Mouse (Mus musculus) kidney, embryonic 15.5 days (tissue): ENCODE results near the gene Slc5a11. TPM values are rescaled to one million over a fixed set of nuclear protein-coding genes. Genes with fewer than 3 reads are reported as not detected.

Experiments used
- ATAC-seq: fragments of 200-750 bp; cut with Nextera tagmentation; replicated peaks from 2 replicates; pipeline ENCODE4 v1.8.0; 2017; ENCODE audit warnings: moderate TSS enrichment; ENCODE audit not compliant: low FRiP score
- H3K27ac ChIP-seq: fragments of 300-500 bp; sonication (generic); 2 replicates; pipeline ENCODE4 v1.5.1; 2015; ENCODE audit warnings: mild to moderate bottlenecking, inconsistent platforms
- H3K27me3 ChIP-seq: fragments of 300-500 bp; sonication (generic); 2 replicates; pipeline ENCODE4 v1.6.1; 2015; ENCODE audit warnings: inconsistent platforms
- H3K36me3 ChIP-seq: fragments of 300-500 bp; sonication (generic); 2 replicates; pipeline ENCODE4 v1.6.1; 2015; ENCODE audit warnings: inconsistent platforms
- H3K4me1 ChIP-seq: fragments of 300-500 bp; sonication (generic); 2 replicates; pipeline ENCODE4 v1.6.1; 2015; ENCODE audit warnings: inconsistent platforms
- H3K4me2 ChIP-seq: fragments of 300-500 bp; sonication (generic); 2 replicates; pipeline ENCODE4 v1.6.1; 2015; ENCODE audit warnings: moderate library complexity, mild to moderate bottlenecking, inconsistent platforms
- H3K4me3 ChIP-seq: fragments of 300-500 bp; sonication (generic); replicated peaks from 2 replicates; pipeline ENCODE4 v1.5.1; 2015; ENCODE audit warnings: mild to moderate bottlenecking, inconsistent platforms
- H3K9ac ChIP-seq: fragments of 300-500 bp; sonication (generic); 2 replicates; pipeline ENCODE4 v1.6.1; 2015; ENCODE audit warnings: mild to moderate bottlenecking, inconsistent platforms
- H3K9me3 ChIP-seq: fragments of 300-500 bp; sonication (generic); replicated peaks from 2 replicates; pipeline ENCODE4 v1.6.1; 2016; ENCODE audit warnings: inconsistent platforms
- WGBS: fragments of 180-500 bp; shearing (Covaris S2); methylation state at CpG from one replicate; pipeline ENCODE4 v1.1.7; 2015; ENCODE audit warnings: mixed read lengths; 5-methylcytosine and 5-hydroxymethylcytosine counted together
- polyA plus RNA-seq: library from polyadenylated mRNA; unstranded; fragments of >200 nt; fragmentation: Nextera tagmentation; extraction: Ambion mirVana; gene quantifications from 2 replicates; pipeline ENCODE4 v1.2.1, GENCODE M21; 2015

Slc5a11 gene
- polyA plus RNA-seq, result 2.5 and 3.1 TPM in 2 replicates

GRCm38 (mm10) chr7:123214365-123215075, at the start of gene Slc5a11:
Gene Slc5a11, plus strand, starts transcription at chr7:123214780.
- Histone ChIP-seq H3K4me2 (0 out of 2 replicates have a peak within 1 kb of the TSS, but pooled peaks have one; percentile 6), H3K27me3 (no peaks in the 10 kb centered on the region), H3K4me1 (peaks cover 16% of the 10 kb centered on the region), H3K36me3 (no peaks in the 10 kb centered on the region), H3K9me3 (no peaks in the 10 kb centered on the region), H3K27ac (peak within 1 kb of the TSS; percentile 66), H3K9ac (0 out of 2 replicates have a peak within 1 kb of the TSS, but pooled peaks have one; percentile 5), H3K4me3 (no peak within 1 kb of the TSS)
- 32% methylated on average over 8 of the region's 8 CpGs for WGBS
- peak; percentile 80 for ATAC-seq

- H3K9me3 ChIP-seq, result no peaks in the 10 kb centered on the region
- H3K4me2 ChIP-seq, result no peak overlapping the region
- ATAC-seq, result no peak
- 87% methylated on average over 2 of the region's 2 CpGs for WGBS
- H3K36me3 ChIP-seq, result peaks cover 99% of the 10 kb centered on the region
- H3K4me3 ChIP-seq, result no peak overlapping the region
- no peak overlapping the region for H3K27ac ChIP-seq
- H3K9ac ChIP-seq, result no peak overlapping the region
- no peaks in the 10 kb centered on the region for H3K4me1 ChIP-seq
- H3K27me3 ChIP-seq, result no peaks in the 10 kb centered on the region
Measured at GRCm38 (mm10) chr7:123167436-123167835, 47.1 kb upstream of the Slc5a11 start.

GRCm38 (mm10) chr7:123169618-123170017, 45.0 kb upstream of the Slc5a11 start:
- no peak for ATAC-seq
- H3K9ac ChIP-seq, result no peak overlapping the region
- no peaks in the 10 kb centered on the region for H3K4me1 ChIP-seq
- H3K4me2 ChIP-seq, result no peak overlapping the region
- H3K9me3 ChIP-seq, result no peaks in the 10 kb centered on the region
- no peak overlapping the region for H3K4me3 ChIP-seq
- peaks cover 97% of the 10 kb centered on the region for H3K36me3 ChIP-seq
- H3K27me3 ChIP-seq, result no peaks in the 10 kb centered on the region
- no peak overlapping the region for H3K27ac ChIP-seq
- WGBS, result 92% methylated on average over 2 of the region's 2 CpGs

DNA sequence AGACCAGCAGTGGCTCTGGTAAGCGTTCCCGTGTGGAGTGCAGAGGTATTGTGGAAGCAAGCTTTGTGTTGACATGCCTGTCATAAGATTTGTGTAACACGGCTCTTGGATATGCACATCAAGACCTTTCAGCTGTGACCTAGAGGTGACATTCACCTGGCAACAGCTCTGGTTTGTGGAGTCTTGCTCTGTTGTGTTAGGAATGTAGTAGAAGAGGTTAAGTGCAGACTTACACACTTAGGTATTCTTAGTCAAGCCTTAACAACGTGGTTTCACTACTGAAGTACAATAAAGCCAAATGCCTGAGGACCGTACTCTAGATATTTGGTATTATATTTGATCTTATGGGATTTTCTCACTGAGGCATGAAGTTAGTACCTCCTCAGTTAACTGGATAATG, 42.5 kb upstream of the Slc5a11 start:
- ATAC-seq, result no peak
- no peak overlapping the region for H3K4me3 ChIP-seq
- H3K36me3 ChIP-seq, result peaks cover 98% of the 10 kb centered on the region
- WGBS, result 88% methylated on average over 5 of the region's 5 CpGs
- no peak overlapping the region for H3K4me2 ChIP-seq
- no peak overlapping the region for H3K27ac ChIP-seq
- no peaks in the 10 kb centered on the region for H3K4me1 ChIP-seq
- H3K27me3 ChIP-seq, result no peaks in the 10 kb centered on the region
- H3K9me3 ChIP-seq, result no peaks in the 10 kb centered on the region
- no peak overlapping the region for H3K9ac ChIP-seq

DNA sequence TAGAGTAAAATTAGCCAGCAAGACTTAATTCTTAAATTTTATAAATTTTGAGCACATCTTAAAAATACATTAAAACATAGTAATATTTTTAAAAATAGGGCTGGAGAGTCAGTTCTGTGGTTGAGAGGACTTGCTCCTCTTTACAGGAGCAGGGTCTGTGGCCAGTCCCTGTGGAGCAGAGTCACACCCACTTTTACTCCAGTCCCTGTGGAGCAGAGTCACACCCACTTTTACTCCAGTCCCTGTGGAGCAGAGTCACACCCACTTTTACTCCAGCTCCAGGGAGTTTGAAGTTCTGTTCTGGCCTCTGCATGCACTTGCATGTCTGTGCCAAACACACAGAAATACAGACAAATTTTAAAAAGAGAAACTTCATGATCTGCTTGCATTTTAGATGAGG, 37.4 kb upstream of the Slc5a11 start:
- H3K27me3 ChIP-seq, result no peaks in the 10 kb centered on the region
- H3K4me1 ChIP-seq, result peaks cover 4% of the 10 kb centered on the region; the same call in 1 of the 2 replicates
- H3K4me2 ChIP-seq, result no peak overlapping the region
- ATAC-seq, result no peak
- no peak overlapping the region for H3K27ac ChIP-seq
- peaks cover 97% of the 10 kb centered on the region for H3K36me3 ChIP-seq
- H3K4me3 ChIP-seq, result no peak overlapping the region
- H3K9ac ChIP-seq, result no peak overlapping the region
- H3K9me3 ChIP-seq, result no peaks in the 10 kb centered on the region

DNA sequence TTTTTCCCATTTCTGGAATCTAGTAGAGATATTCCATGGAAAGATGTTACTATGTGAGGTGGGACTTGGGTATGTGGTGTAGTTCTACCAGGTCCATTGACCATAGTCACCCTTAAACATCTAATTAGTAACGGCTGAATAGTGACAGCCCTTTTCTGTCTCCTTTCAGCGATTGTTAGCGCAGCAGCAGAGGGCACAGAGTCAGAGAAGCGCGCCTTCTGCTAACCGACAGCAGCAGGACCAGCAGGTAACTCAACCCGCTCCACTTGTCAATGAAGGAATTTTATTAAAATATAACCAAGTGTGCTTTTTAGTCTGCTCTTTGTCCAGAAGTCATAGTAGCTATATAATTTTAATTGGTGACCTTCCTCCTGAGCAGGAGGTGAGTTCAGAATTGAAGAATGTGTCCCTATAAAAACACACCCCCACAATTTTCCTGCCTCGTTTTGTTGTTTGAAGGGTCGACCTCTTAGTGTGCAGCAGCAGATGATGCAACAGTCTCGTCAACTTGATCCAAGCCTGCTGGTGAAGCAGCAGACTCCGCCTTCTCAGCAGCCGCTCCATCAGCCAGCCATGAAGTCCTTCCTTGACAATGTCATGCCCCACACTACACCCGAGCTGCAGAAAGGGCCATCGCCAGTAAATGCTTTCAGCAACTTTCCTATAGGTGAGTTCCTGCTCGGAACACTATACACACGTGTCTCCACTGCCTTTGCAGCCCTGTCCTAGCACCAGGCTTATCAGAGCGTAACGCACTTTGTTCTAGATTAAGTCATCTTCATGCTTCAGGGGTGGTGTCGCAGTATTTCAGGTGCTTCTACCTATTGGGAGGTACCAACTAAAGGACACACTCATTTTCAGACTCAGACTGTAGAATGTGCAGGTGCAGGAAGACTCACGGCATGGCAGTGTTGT, 32.5 kb upstream of the Slc5a11 start:
- Histone ChIP-seq H3K36me3 (peaks cover 99% of the 10 kb centered on the region), H3K27me3 (no peaks in the 10 kb centered on the region), H3K9ac (no peak overlapping the region), H3K9me3 (no peaks in the 10 kb centered on the region), H3K4me1 (peaks cover 4% of the 10 kb centered on the region; the same call in 1 of the 2 replicates), H3K27ac (peak overlapping the region; percentile 60), H3K4me2 (no peak overlapping the region), H3K4me3 (no peak overlapping the region)
- peak; percentile 45; the same call in 1 of the 2 replicates for ATAC-seq
- WGBS, result 62% methylated on average over 20 of the region's 20 CpGs

GRCm38 (mm10) chr7:123184891-123185290, 29.7 kb upstream of the Slc5a11 start:
- H3K27ac ChIP-seq, result no peak overlapping the region
- no peaks in the 10 kb centered on the region for H3K9me3 ChIP-seq
- H3K36me3 ChIP-seq, result peaks cover 99% of the 10 kb centered on the region
- H3K27me3 ChIP-seq, result no peaks in the 10 kb centered on the region
- H3K4me1 ChIP-seq, result peaks cover 4% of the 10 kb centered on the region; the same call in 1 of the 2 replicates
- H3K4me3 ChIP-seq, result no peak overlapping the region
- 0 out of 2 replicates have a peak, but pooled peaks have one; percentile 42 for ATAC-seq
- WGBS, result 72% methylated on average over 1 of the region's 1 CpGs
- H3K9ac ChIP-seq, result no peak overlapping the region
- H3K4me2 ChIP-seq, result no peak overlapping the region

DNA sequence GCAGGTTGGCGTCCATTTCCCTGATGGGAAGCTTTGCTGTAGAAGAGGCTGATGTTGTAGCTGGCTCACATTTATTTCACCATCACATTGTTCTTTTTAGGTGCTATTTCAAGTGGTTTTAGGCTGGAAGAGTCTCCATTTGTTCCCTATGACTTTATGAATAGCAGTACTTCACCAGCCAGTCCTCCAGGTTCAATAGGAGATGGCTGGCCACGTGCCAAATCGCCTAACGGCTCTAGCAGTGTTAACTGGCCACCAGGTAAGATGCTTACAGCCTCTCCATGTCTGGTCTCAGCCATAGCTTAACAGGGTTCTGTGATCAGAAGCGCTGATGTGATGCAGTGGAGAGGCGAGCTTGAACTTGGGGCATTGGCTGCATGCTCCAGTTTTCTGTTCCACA, 28.1 kb upstream of the Slc5a11 start:
- Histone ChIP-seq H3K27ac (no peak overlapping the region), H3K4me3 (no peak overlapping the region)
- 84% methylated on average over 6 of the region's 6 CpGs for WGBS

DNA sequence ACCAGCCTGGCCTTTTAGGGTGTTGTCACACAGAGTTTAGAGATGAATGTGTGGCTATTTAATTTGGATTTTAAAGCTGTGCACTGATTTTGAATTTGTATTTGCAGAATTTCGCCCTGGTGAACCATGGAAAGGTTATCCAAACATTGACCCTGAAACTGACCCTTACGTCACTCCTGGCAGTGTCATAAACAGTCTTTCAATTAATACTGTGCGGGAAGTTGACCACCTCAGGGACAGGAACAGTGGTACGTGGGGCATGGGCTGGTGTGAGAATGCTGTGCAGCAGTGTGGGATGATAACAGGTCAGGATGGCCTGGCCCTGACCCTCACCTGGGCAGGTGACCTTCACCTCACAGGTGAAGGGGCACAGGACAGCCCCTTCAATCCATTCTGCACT, 27.3 kb upstream of the Slc5a11 start:
- Histone ChIP-seq H3K36me3 (peaks cover 99% of the 10 kb centered on the region), H3K27me3 (no peaks in the 10 kb centered on the region), H3K27ac (no peak overlapping the region), H3K4me1 (no peaks in the 10 kb centered on the region), H3K9me3 (no peaks in the 10 kb centered on the region), H3K9ac (no peak overlapping the region), H3K4me3 (no peak overlapping the region), H3K4me2 (no peak overlapping the region)
- 58% methylated on average over 4 of the region's 4 CpGs for WGBS
- ATAC-seq, result no peak

More for the DNA sequence above, 28.1 kb upstream of the Slc5a11 start:
- Histone ChIP-seq H3K9ac (no peak overlapping the region), H3K36me3 (peaks cover 99% of the 10 kb centered on the region), H3K4me1 (peaks cover under 1% of the 10 kb centered on the region; the same call in 1 of the 2 replicates), H3K9me3 (no peaks in the 10 kb centered on the region), H3K4me2 (no peak overlapping the region), H3K27me3 (no peaks in the 10 kb centered on the region)
- no peak for ATAC-seq

DNA sequence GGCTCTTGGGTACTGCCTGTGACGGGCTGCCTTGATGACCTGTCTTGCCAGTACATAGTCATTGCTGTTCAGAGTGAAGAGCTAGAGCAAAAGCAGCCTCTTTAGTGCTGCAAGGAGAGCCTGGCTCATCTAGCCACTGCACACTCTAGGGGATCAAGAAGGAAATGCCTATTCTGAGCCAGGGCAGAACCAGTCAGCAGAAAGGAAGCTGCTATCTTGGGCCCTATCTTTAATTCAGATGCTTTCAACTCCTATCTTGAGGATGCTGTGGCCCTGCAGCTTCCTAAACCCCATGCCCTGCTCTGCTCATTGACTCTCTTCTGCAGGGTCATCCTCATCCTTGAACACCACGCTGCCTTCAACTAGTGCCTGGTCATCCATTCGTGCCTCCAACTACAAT, 26.1 kb upstream of the Slc5a11 start:
- peaks cover 99% of the 10 kb centered on the region for H3K36me3 ChIP-seq
- H3K27ac ChIP-seq, result no peak overlapping the region
- no peak for ATAC-seq
- H3K27me3 ChIP-seq, result no peaks in the 10 kb centered on the region
- no peaks in the 10 kb centered on the region for H3K4me1 ChIP-seq
- no peaks in the 10 kb centered on the region for H3K9me3 ChIP-seq
- no peak overlapping the region for H3K9ac ChIP-seq
- 95% methylated on average over 3 of the region's 3 CpGs for WGBS
- H3K4me3 ChIP-seq, result no peak overlapping the region
- no peak overlapping the region for H3K4me2 ChIP-seq

DNA sequence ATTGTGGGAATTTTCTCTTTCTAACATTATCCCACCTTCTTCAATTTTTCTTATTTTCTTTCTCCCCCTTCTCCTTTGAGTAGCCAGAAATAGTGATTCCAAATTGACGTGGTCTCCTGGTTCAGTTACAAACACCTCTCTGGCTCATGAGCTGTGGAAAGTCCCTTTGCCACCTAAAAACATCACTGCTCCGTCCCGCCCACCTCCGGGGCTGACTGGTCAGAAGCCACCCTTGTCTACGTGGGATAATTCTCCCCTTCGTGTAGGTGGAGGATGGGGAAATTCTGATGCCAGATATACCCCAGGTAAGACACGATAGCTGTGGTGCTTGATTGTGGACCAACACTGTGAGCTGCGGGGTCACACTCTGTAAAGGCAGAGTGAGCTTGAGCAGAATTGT, 24.8 kb upstream of the Slc5a11 start:
- Histone ChIP-seq H3K4me2 (no peak overlapping the region), H3K36me3 (peaks cover 99% of the 10 kb centered on the region), H3K4me1 (no peaks in the 10 kb centered on the region), H3K9ac (no peak overlapping the region), H3K27ac (no peak overlapping the region), H3K27me3 (no peaks in the 10 kb centered on the region), H3K4me3 (no peak overlapping the region), H3K9me3 (no peaks in the 10 kb centered on the region)
- ATAC-seq, result no peak
- WGBS, result 93% methylated on average over 8 of the region's 8 CpGs

DNA sequence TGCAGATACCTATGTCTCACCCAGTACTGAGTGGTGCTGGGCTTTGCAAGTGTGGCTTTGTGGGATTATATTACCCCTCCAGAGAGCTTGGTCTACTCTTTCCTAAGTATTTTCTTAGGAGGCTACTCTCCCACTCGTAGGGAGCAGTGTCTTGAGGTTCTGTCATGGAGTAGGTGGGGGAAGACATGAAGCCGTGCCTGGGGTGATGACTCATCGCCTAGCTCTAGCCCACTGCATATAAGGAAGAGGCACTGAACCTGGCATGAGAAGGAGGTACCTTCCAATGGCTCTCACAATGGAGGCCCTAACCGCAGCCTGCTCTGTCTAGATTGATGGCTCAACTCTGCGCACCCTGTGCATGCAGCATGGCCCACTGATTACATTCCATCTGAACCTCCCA, 22.8 kb upstream of the Slc5a11 start:
- Histone ChIP-seq H3K36me3 (peaks cover 93% of the 10 kb centered on the region), H3K9ac (no peak overlapping the region), H3K4me1 (no peaks in the 10 kb centered on the region), H3K4me2 (no peak overlapping the region), H3K27me3 (no peaks in the 10 kb centered on the region), H3K9me3 (no peaks in the 10 kb centered on the region), H3K27ac (peak overlapping the region; percentile 13; the same call in 1 of the 2 replicates), H3K4me3 (no peak overlapping the region)
- 68% methylated on average over 5 of the region's 5 CpGs for WGBS
- ATAC-seq, result no peak
